Mouse (Mus musculus) stomach, postnatal 0 days (tissue): ENCODE results near the gene 2410131K14Rik.

Source experiments
- CTCF ChIP-seq: IDR thresholded peaks from 2 replicates; pipeline ENCODE4 v1.5.1; 2016; ENCODE audit warnings: antibody characterized with exemption, low read depth, mild to moderate bottlenecking, moderate library complexity
- EP300 ChIP-seq: optimal IDR thresholded peaks from 2 replicates; pipeline ENCODE3; 2016; ENCODE audit warnings: antibody characterized with exemption

- TF ChIP-seq CTCF (no peak), EP300 (no peak)
Measured at GRCm38 (mm10) chr5:118299720-118300400, 54.8 kb downstream of the 2410131K14Rik start.
